Comparison of ENCODE assay signal across 8 mouse cellular contexts in the genomic region with DNA sequence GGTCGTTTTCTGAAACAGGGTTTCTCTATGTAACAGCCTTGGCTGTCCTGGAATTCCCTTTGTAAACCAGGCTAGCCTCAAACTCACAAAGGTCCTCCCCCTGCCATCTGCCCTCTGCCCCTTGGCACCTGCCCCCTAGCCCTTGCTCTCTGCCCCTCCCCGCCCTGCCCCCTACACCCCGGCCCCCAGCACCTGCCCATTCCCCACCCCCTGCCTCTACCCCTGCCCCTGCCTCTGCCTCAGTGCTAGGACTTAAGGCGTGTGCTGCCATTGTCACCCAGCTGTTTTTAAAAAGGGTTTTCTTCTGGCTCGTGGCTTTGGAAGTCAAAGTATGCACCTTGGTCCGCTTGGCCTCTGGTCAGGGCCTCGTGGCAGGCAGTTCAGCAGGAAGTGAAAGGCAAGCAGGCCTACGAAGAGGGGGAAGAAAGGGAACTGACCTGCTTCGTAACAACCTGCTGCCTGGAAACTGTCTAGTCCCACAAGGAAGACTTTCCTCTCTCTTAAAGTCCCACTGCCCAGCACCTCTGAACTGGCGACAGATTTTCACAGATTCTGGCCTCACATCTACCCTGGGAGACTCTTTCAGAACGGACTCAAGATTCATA.
DNase-seq lines count a peak whose midpoint lies in the region; ATAC-seq and TF ChIP-seq lines count a peak whose summit lies in the region.

No protein-coding gene starts in this region.

- H3K27me3 ChIP-seq in liver, adult 2 months (ENCODE audit: control insufficient read depth, insufficient read depth, low read length): no peaks in the 10 kb centered on the region
- no peaks in the 10 kb centered on the region for H3K27me3 ChIP-seq in forebrain, embryonic 11.5 days (ENCODE audit: control insufficient read depth, insufficient read depth, low read length)
- no peaks in the 10 kb centered on the region for H3K27me3 ChIP-seq in neural tube, embryonic 11.5 days (ENCODE audit: control insufficient read depth, insufficient read depth, low read length)

- WGBS in liver, adult 2 months: 10% methylated on average over 11 of the region's 11 CpGs
- 4% methylated on average over 11 of the region's 11 CpGs for WGBS in forebrain, embryonic 11.5 days
- 3% methylated on average over 11 of the region's 11 CpGs for WGBS in neural tube, embryonic 11.5 days

- H3K79me2 ChIP-seq in liver, adult 2 months (ENCODE audit: control insufficient read depth, insufficient read depth, low read length): no peaks in the 10 kb centered on the region

- TF ChIP-seq POLR2A in liver, adult 2 months (IDR thresholded peaks at IDR 0.05; ENCODE audit: extremely low read depth, insufficient read depth, low read length): no peak

- no peaks in the 10 kb centered on the region for H3K4me1 ChIP-seq in liver, adult 2 months (ENCODE audit: control insufficient read depth, insufficient read depth, low read length)
- peaks cover 4% of the 10 kb centered on the region; the same call in 1 of the 2 replicates for H3K4me1 ChIP-seq in forebrain, embryonic 11.5 days (replicated peaks; ENCODE audit: control insufficient read depth, insufficient read depth, low read length)
- peaks cover 14% of the 10 kb centered on the region for H3K4me1 ChIP-seq in neural tube, embryonic 11.5 days (ENCODE audit: control insufficient read depth, insufficient read depth, low read length)

- H3K4me2 ChIP-seq in forebrain, embryonic 11.5 days (ENCODE audit: low read depth, low read length, severe bottlenecking): peak overlapping the region; percentile 34; the same call in 1 of the 2 replicates
- H3K4me2 ChIP-seq in neural tube, embryonic 11.5 days (ENCODE audit: low read depth): peak overlapping the region; percentile 37

- H3K4me3 ChIP-seq in liver, adult 2 months (ENCODE audit: insufficient read depth, low read depth, low read length): peak overlapping the region; percentile 44
- no peak overlapping the region for H3K4me3 ChIP-seq in forebrain, embryonic 11.5 days (ENCODE audit: low read depth, low read length)
- no peak overlapping the region; the same call in 1 of the 2 replicates for H3K4me3 ChIP-seq in neural tube, embryonic 11.5 days (ENCODE audit: low read depth, low read length)

- no peaks in the 10 kb centered on the region for H3K36me3 ChIP-seq in liver, adult 2 months (ENCODE audit: control insufficient read depth, insufficient read depth, low read length)
- no peaks in the 10 kb centered on the region for H3K36me3 ChIP-seq in forebrain, embryonic 11.5 days (ENCODE audit: control insufficient read depth, insufficient read depth, low read length)
- no peaks in the 10 kb centered on the region for H3K36me3 ChIP-seq in neural tube, embryonic 11.5 days (ENCODE audit: control insufficient read depth, insufficient read depth, low read length)

- DNase-seq in liver, adult 2 months (ENCODE audit: extremely low read depth, low read depth, low spot score): peak; percentile 84
- no peak for DNase-seq in liver
- peak; percentile 58 for DNase-seq in forebrain, embryonic 11.5 days (ENCODE audit: low spot score)
- DNase-seq in kidney, postnatal 25 days: peak; percentile 18 to 61
- peak; percentile 51 for DNase-seq in neural tube, embryonic 11.5 days (ENCODE audit: low spot score)
- no peak for DNase-seq in spleen, postnatal 36 days (ENCODE audit: low spot score in 2 of 2)
- no peak for DNase-seq in thymus, postnatal 4 days
- no peak for DNase-seq in layer of hippocampus, postnatal 25 days (ENCODE audit: extremely low spot score in 1 of 2, low spot score in 1 of 2)

- no peak for TF ChIP-seq CTCF in liver, adult 2 months (IDR thresholded peaks at IDR 0.05; ENCODE audit: low read depth, low read length)

- H3K9me3 ChIP-seq in forebrain, embryonic 11.5 days (ENCODE audit: control insufficient read depth, low read length): no peaks in the 10 kb centered on the region
- H3K9me3 ChIP-seq in neural tube, embryonic 11.5 days (ENCODE audit: control insufficient read depth, low read length): no peaks in the 10 kb centered on the region

- peak overlapping the region; percentile 40 for H3K9ac ChIP-seq in liver, adult 2 months (ENCODE audit: low read depth, low read length)
- H3K9ac ChIP-seq in forebrain, embryonic 11.5 days (ENCODE audit: low read length): peak overlapping the region; percentile 30; the same call in 1 of the 2 replicates
- peak overlapping the region; percentile 30; the same call in 1 of the 2 replicates for H3K9ac ChIP-seq in neural tube, embryonic 11.5 days (ENCODE audit: low read length)

- ATAC-seq in forebrain, embryonic 11.5 days (replicated peaks; ENCODE audit: low FRiP score): peak; percentile 38; the same call in 1 of the 2 replicates
- peak; percentile 51 for ATAC-seq in neural tube, embryonic 11.5 days (ENCODE audit: insufficient read depth, low FRiP score, low TSS enrichment)

- H3K27ac ChIP-seq in liver, adult 2 months (replicated peaks; ENCODE audit: insufficient read depth, low read depth, low read length): peak overlapping the region; percentile 80
- peak overlapping the region; percentile 18; the same call in 1 of the 2 replicates for H3K27ac ChIP-seq in forebrain, embryonic 11.5 days (ENCODE audit: low read depth, low read length)
- peak overlapping the region; percentile 93 for H3K27ac ChIP-seq in neural tube, embryonic 11.5 days (ENCODE audit: low read depth, low read length)

Comparison
In these comparisons a context has a peak if more than half of its experiments do, and no peak if none do; other contexts are left out.
1. DNase-seq: peak in liver, adult 2 months (single experiment), forebrain, embryonic 11.5 days (single experiment), kidney, postnatal 25 days (2 of 2) and neural tube, embryonic 11.5 days (single experiment); none in liver (single experiment), spleen, postnatal 36 days (0 of 2), thymus, postnatal 4 days (single experiment) and layer of hippocampus, postnatal 25 days (0 of 2).
2. H3K27ac ChIP-seq: peak in every context shown above with its lines; median percentile 93 in neural tube, embryonic 11.5 days; 80 in liver, adult 2 months; 18 in forebrain, embryonic 11.5 days.
3. Peak in every context shown above with its lines, with median percentiles within 50 percentile points of each other: H3K9ac ChIP-seq.